ENCODE assay signal across 29 mouse cellular contexts in genomic region chr16:50092780-50093179, GRCm38 (mm10).
DNase-seq lines count a peak whose midpoint lies in the region; ATAC-seq and TF ChIP-seq lines count a peak whose summit lies in the region.
"Had no signal": no experiment of that assay in that cellular context is flagged by ENCODE, and none has a peak within 500 bp of the region (broad histone marks: within the 10 kb centered on the region; RNA-seq: fewer than 3 reads in every experiment).

No protein-coding gene starts in this region.

- no peaks in the 10 kb centered on the region for H3K36me3 ChIP-seq in small intestine, adult 2 months (ENCODE audit: control insufficient read depth, insufficient read depth, low read length)
- H3K36me3 ChIP-seq: embryonic facial prominence, embryonic 12.5 days; heart, embryonic 13.5 days; hindbrain, embryonic 12.5 days; limb, embryonic 10.5 days; limb, embryonic 15.5 days; liver, embryonic 13.5 days; midbrain, embryonic 15.5 days had no signal

- intact Hi-C loops in heart, postnatal 10 days (cut with DNase I) = no loop called here

- peaks cover 4% of the 10 kb centered on the region; the same call in 1 of the 2 replicates for H3K4me1 ChIP-seq in small intestine, adult 2 months (ENCODE audit: control insufficient read depth, insufficient read depth, insufficient read length, low read length)
- H3K4me1 ChIP-seq: embryonic facial prominence, embryonic 12.5 days; heart, embryonic 13.5 days; hindbrain, embryonic 12.5 days; limb, embryonic 10.5 days; limb, embryonic 15.5 days; midbrain, embryonic 15.5 days had no signal

- ATAC-seq in CD4-positive, CD25-positive, alpha-beta regulatory T cell, adult 4 months = peak; percentile 60
- 0 out of 4 replicates have a peak, but pooled peaks have one; percentile 25 to 37 for ATAC-seq in hematopoietic stem cell, adult 5-6 weeks (replicated peaks in 1 of 2; ENCODE audit: insufficient read depth in 1 of 2, low FRiP score in 2 of 2, low TSS enrichment in 1 of 2, low read depth in 1 of 2, poor library complexity in 2 of 2, severe bottlenecking in 2 of 2)
- ATAC-seq: forebrain, embryonic 14.5 days; hindbrain, postnatal 0 days; intestine, embryonic 16.5 days; midbrain, embryonic 15.5 days had no signal

- TF ChIP-seq POLR2A in small intestine, adult 2 months (IDR thresholded peaks at IDR 0.05; ENCODE audit: low read depth, low read length) = no peak

- WGBS in small intestine, adult 2 months = 49% methylated on average over 3 of the region's 3 CpGs

- peak; percentile 16 for DNase-seq in A20 (ENCODE audit: low read depth, low spot score)
- DNase-seq in spleen, postnatal 36 days (ENCODE audit: low spot score in 2 of 2) = no peak
- no peak for DNase-seq in heart, postnatal 10 days
- DNase-seq: adrenal gland, postnatal 14 days; cerebellum, adult 11 months; cerebellum, adult 9-10 months; cerebellum, postnatal 36 days; embryo, embryonic 11 days; gastrocnemius, adult 2 months; gastrocnemius, postnatal 36 days; heart, adult 2 months; heart, postnatal 14 days; kidney, adult 9 months; kidney, postnatal 14 days; layer of hippocampus, adult 9-11 months; liver, embryonic 13.5 days; lung, postnatal 4 days had no signal

- no peak overlapping the region for H3K4me3 ChIP-seq in small intestine, adult 2 months (ENCODE audit: low read depth, low read length)
- H3K4me3 ChIP-seq: embryonic facial prominence, embryonic 12.5 days; gastrocnemius, adult 2 months; heart, adult 2 months; heart, embryonic 13.5 days; hindbrain, embryonic 12.5 days; limb, embryonic 10.5 days; limb, embryonic 15.5 days; liver, embryonic 13.5 days; midbrain, embryonic 15.5 days had no signal

- no peaks in the 10 kb centered on the region for H3K27me3 ChIP-seq in small intestine, adult 2 months (ENCODE audit: control insufficient read depth, insufficient read depth, low read length)
- H3K27me3 ChIP-seq: embryonic facial prominence, embryonic 12.5 days; heart, embryonic 13.5 days; hindbrain, embryonic 12.5 days; limb, embryonic 15.5 days; liver, embryonic 13.5 days; midbrain, embryonic 15.5 days had no signal

- no peak for TF ChIP-seq CTCF in small intestine, adult 2 months (IDR thresholded peaks at IDR 0.05; ENCODE audit: extremely low read depth, insufficient read length, insufficient replicate concordance, low read depth, low read length)

- peak overlapping the region; percentile 64; the same call in 1 of the 2 replicates for H3K27ac ChIP-seq in small intestine, adult 2 months (ENCODE audit: insufficient read depth, low read depth, low read length)
- H3K27ac ChIP-seq: embryonic facial prominence, embryonic 12.5 days; gastrocnemius, adult 2 months; heart, adult 2 months; heart, embryonic 13.5 days; hindbrain, embryonic 12.5 days; hindbrain, postnatal 0 days; limb, embryonic 10.5 days; limb, embryonic 15.5 days; liver, embryonic 13.5 days; midbrain, embryonic 15.5 days had no signal
